Mouse (Mus musculus) T-helper 1 cell (primary cell): ENCODE results near the gene Gpr21.

Source experiments
- in situ Hi-C: fragments of 300-600 bp; cut with MboI, MseI; formaldehyde crosslinking; loops from one replicate; pipeline ENCODE4 v1.15.1; 2025; ENCODE audit warnings: high pct_unique_total_duplicates

The Gpr21 gene

DNA sequence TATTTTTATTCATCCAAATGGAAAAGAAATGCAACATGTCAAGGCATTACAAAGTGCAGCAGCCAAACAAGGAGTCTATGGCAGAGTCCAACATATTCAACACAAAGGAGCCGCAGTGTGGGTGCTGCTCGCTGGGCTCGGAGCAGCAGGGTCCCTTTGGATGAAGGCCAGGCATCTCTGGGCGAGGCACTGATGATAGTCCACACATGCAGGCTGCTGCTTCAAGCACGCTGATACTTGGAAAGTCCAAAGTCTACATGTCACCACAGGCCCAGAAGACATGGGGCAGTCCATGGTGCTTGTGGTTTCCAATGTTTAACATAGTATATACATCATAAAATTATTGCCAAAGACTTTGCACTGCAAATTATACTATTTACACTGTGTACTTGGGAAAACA is 53.8 kb downstream of the Gpr21 start:
- in situ Hi-C loops, result loop anchor here (10.0 kb wide), 1 partner anchor 205 kb away; the partner anchor contains the start of gene Crb2
